ENCODE assay signal across 8 mouse cellular contexts in the genomic region with DNA sequence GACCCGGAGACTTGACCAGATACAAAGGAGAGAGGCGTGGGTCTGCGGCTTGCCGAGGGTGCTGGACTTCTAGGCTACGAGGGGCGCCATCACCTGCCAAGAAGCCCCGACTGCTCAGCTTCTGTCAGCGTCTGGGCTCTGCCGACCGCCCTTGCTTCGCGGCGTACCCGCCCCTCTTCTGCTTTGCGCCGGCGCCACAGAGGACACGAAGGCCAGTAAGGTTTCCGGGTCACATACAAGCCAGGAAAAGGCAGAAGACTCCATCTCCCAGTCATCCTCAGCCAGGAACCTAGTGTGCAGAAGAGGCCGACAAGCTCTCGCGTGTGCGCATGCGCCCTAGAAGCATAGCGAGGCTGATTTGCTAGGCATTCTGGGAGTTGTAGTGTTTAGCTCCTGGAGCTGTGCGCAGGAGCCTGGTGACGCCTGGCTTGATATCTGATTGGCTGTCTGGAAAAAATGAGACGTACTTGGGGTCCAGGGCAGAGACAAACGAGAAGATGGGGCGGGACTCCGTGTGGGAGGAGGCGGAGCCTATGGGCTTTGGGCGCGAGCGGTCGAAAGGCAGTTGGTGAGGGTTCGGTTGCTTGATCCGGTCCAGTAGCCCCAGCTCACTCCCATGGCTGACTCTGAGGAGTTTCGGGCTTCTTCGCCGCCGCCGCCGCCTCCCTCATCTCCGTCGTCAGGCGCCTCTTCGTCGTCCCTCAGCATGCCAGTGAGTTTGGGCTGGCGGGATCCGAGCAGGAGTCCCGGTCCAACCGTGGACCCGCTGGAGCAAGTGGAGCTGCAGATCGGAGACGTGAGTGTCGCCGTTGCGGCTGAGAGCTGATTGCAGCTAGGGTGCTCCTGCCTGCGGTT. TPM values are rescaled to one million over a fixed set of nuclear protein-coding genes. Genes with fewer than 3 reads are reported as not detected.
DNase-seq lines count a peak whose midpoint lies in the region; ATAC-seq and TF ChIP-seq lines count a peak whose summit lies in the region.

A gene (plus strand): TSS at position 519 of the 855 bp plus-strand sequence.

- TF ChIP-seq CTCF in G1E (IDR thresholded peaks at IDR 0.05; ENCODE audit: low read depth, low read length), result no peak
- no peak for TF ChIP-seq CTCF in layer of hippocampus, adult 2 months (conservative IDR thresholded peaks at IDR 0.05)
- no peak for TF ChIP-seq CTCF in lung, embryonic 14.5 days (IDR thresholded peaks at IDR 0.05; ENCODE audit: low read depth)
- TF ChIP-seq CTCF in olfactory bulb, adult 2 months (IDR thresholded peaks at IDR 0.05; ENCODE audit: insufficient read depth, low read depth, low read length), result no peak
- 0 out of 2 replicates have a peak, but pooled peaks have one; percentile 20 for TF ChIP-seq CTCF in thymus, adult 2 months (IDR thresholded peaks at IDR 0.05; ENCODE audit: borderline replicate concordance, control insufficient read depth, extremely low read depth, insufficient read depth, low read length, poor library complexity)

- WGBS in forebrain, embryonic 16.5 days, result under 1% methylated on average over 60 of the region's 60 CpGs
- under 1% methylated on average over 60 of the region's 60 CpGs for WGBS in lung, embryonic 14.5 days
- under 1% methylated on average over 60 of the region's 60 CpGs for WGBS in olfactory bulb, adult 2 months
- under 1% methylated on average over 60 of the region's 60 CpGs for WGBS in thymus, adult 2 months

- H3K4me3 ChIP-seq in G1E (ENCODE audit: low read depth, low read length), result peak within 1 kb of the TSS; percentile 78
- H3K4me3 ChIP-seq in forebrain, embryonic 16.5 days (replicated peaks; ENCODE audit: low read length), result peak within 1 kb of the TSS; percentile 66
- peak within 1 kb of the TSS; percentile 58 for H3K4me3 ChIP-seq in layer of hippocampus, adult 2 months
- peak within 1 kb of the TSS; percentile 77 for H3K4me3 ChIP-seq in lung, embryonic 14.5 days (ENCODE audit: low read depth, low read length)
- peak within 1 kb of the TSS; percentile 74 for H3K4me3 ChIP-seq in olfactory bulb, adult 2 months (ENCODE audit: insufficient read depth, low read depth, low read length)
- H3K4me3 ChIP-seq in thymus, adult 2 months (ENCODE audit: control insufficient read depth, insufficient read depth, low read length), result peak within 1 kb of the TSS; percentile 79

- peaks cover 20% of the 10 kb centered on the region for H3K4me1 ChIP-seq in G1E (ENCODE audit: insufficient read depth, low read depth, low read length)
- H3K4me1 ChIP-seq in forebrain, embryonic 16.5 days (replicated peaks; ENCODE audit: control insufficient read depth, insufficient read depth, low read length), result peaks cover 11% of the 10 kb centered on the region
- H3K4me1 ChIP-seq in lung, embryonic 14.5 days (ENCODE audit: insufficient read depth), result no peaks in the 10 kb centered on the region
- peaks cover 2% of the 10 kb centered on the region; the same call in 1 of the 2 replicates for H3K4me1 ChIP-seq in olfactory bulb, adult 2 months (ENCODE audit: control insufficient read depth, insufficient read depth, low read length)
- H3K4me1 ChIP-seq in thymus, adult 2 months (replicated peaks; ENCODE audit: control insufficient read depth, insufficient read depth, low read length), result peaks cover 3% of the 10 kb centered on the region; the same call in 1 of the 2 replicates

- peak within 1 kb of the TSS; percentile 73 for H3K4me2 ChIP-seq in forebrain, embryonic 16.5 days (ENCODE audit: low read length)
- H3K4me2 ChIP-seq in lung, embryonic 14.5 days, result peak within 1 kb of the TSS; percentile 82

- peak; percentile 98 for DNase-seq in G1E (ENCODE audit: low spot score)
- peak; percentile 93 to 98 for DNase-seq in cerebellum, adult 18-20 months
- peak; percentile 91 to 92 for DNase-seq in heart, postnatal 36 days
- peak; percentile 93 to 99 for DNase-seq in layer of hippocampus, adult 2 months (ENCODE audit: low spot score in 2 of 2)
- peak; percentile 99 for DNase-seq in lung, embryonic 14.5 days
- DNase-seq in thymus, adult 2 months, result peak; percentile 94

- ATAC-seq in G1E (ENCODE audit: extremely low read depth, insufficient number of reproducible peaks, low FRiP score, poor library complexity, severe bottlenecking), result peak; percentile 96
- peak; percentile 98 for ATAC-seq in forebrain, embryonic 16.5 days
- peak; percentile 98 for ATAC-seq in lung, embryonic 14.5 days (ENCODE audit: insufficient read depth)

- H3K27ac ChIP-seq in forebrain, embryonic 16.5 days (ENCODE audit: low read length), result peak within 1 kb of the TSS; percentile 79
- peak within 1 kb of the TSS; percentile 90 for H3K27ac ChIP-seq in layer of hippocampus, adult 2 months
- H3K27ac ChIP-seq in lung, embryonic 14.5 days (ENCODE audit: low read depth), result peak within 1 kb of the TSS; percentile 93
- no peak within 1 kb of the TSS for H3K27ac ChIP-seq in olfactory bulb, adult 2 months (ENCODE audit: insufficient read depth, low read depth, low read length)
- peak within 1 kb of the TSS; percentile 71 for H3K27ac ChIP-seq in thymus, adult 2 months (ENCODE audit: control insufficient read depth, insufficient read depth, low read length)

- peak; percentile 85 for TF ChIP-seq POLR2A in olfactory bulb, adult 2 months (IDR thresholded peaks at IDR 0.05; ENCODE audit: insufficient read depth, low read depth, low read length)
- peak; percentile 59; the same call in 1 of the 2 replicates for TF ChIP-seq POLR2A in thymus, adult 2 months (IDR thresholded peaks at IDR 0.05; ENCODE audit: control insufficient read depth, extremely low read depth, insufficient read depth, low read length, poor library complexity)

- no peaks in the 10 kb centered on the region for H3K9me3 ChIP-seq in G1E (replicated peaks)
- no peaks in the 10 kb centered on the region for H3K9me3 ChIP-seq in forebrain, embryonic 16.5 days (ENCODE audit: control insufficient read depth, low read length)
- H3K9me3 ChIP-seq in lung, embryonic 14.5 days (ENCODE audit: low read depth, low read length), result peaks cover 10% of the 10 kb centered on the region; the same call in 1 of the 2 replicates

- H3K27me3 ChIP-seq in G1E (ENCODE audit: insufficient read depth, low read length), result no peaks in the 10 kb centered on the region
- H3K27me3 ChIP-seq in forebrain, embryonic 16.5 days (replicated peaks; ENCODE audit: control insufficient read depth, insufficient read depth, low read length), result no peaks in the 10 kb centered on the region
- no peaks in the 10 kb centered on the region for H3K27me3 ChIP-seq in lung, embryonic 14.5 days (ENCODE audit: insufficient read depth, low read length)
- H3K27me3 ChIP-seq in thymus, adult 2 months (ENCODE audit: control insufficient read depth, insufficient read depth, low read length), result no peaks in the 10 kb centered on the region

- intact Hi-C loops in heart, postnatal 36 days (cut with DNase I), result no loop called here

- H3K9ac ChIP-seq in forebrain, embryonic 16.5 days (replicated peaks; ENCODE audit: low read depth, low read length), result peak within 1 kb of the TSS; percentile 80
- peak within 1 kb of the TSS; percentile 83 for H3K9ac ChIP-seq in lung, embryonic 14.5 days

- H3K36me3 ChIP-seq in G1E (replicated peaks), result peaks cover 24% of the 10 kb centered on the region
- peaks cover 10% of the 10 kb centered on the region for H3K36me3 ChIP-seq in forebrain, embryonic 16.5 days (ENCODE audit: control insufficient read depth, insufficient read depth)
- H3K36me3 ChIP-seq in lung, embryonic 14.5 days (ENCODE audit: insufficient read depth), result peaks cover 21% of the 10 kb centered on the region
- H3K36me3 ChIP-seq in thymus, adult 2 months (ENCODE audit: control insufficient read depth, insufficient read depth, low read length), result 0 out of 2 replicates have a peak, but pooled peaks cover 3% of the 10 kb centered on the region

RNA-seq across cellular contexts. Expression of the gene that starts here (rescaled TPM):
- total RNA-seq in G1E (2014; fragmentation: Nextera tagmentation), result 48.3 and 48.5 TPM in 2 replicates
- total RNA-seq in G1E (2017), result 16.0 and 17.4 TPM in 2 replicates
- 2.3 and 3.4 TPM in 2 replicates for polyA plus RNA-seq in G1E (2012)
- polyA plus RNA-seq in forebrain, embryonic 16.5 days (2015; fragmentation: Nextera tagmentation; extraction: Ambion mirVana), result 9.9 and 11.3 TPM in 2 replicates
- 1 to 10 TPM; 2.2 to 2.6 TPM for total RNA-seq in heart, postnatal 36 days (2021)
- 1 to 10 TPM; 1.3 to 1.6 TPM for total RNA-seq in layer of hippocampus, adult 2 months (2021)
- 35.8 and 39.8 TPM in 2 replicates for polyA plus RNA-seq in lung, embryonic 14.5 days (2014; fragmentation: Nextera tagmentation; extraction: Ambion mirVana)
- polyA plus RNA-seq in olfactory bulb, adult 2 months (2012; ENCODE audit: insufficient read depth, insufficient read length, low replicate concordance, missing spikeins), result not detected in 2 replicates
- 8.6 and 12.8 TPM in 2 replicates for polyA plus RNA-seq in thymus, adult 2 months (2012; rRNA removed)

Comparison
In these comparisons a context has a peak if more than half of its experiments do, and no peak if none do; other contexts are left out.
1. RNA of the gene that starts here (total RNA-seq): 16.0 to 48.5 TPM in G1E; 2.2 to 2.6 TPM in heart, postnatal 36 days and 1.3 to 1.6 TPM in layer of hippocampus, adult 2 months; every median in the first group is over 4 times any median in the second.
2. Peak in every context shown above with its lines, with median percentiles within 50 percentile points of each other: ATAC-seq, DNase-seq and H3K4me3 ChIP-seq.